Mouse (Mus musculus): Measurements from ENCODE around the gene Urod.

DNA sequence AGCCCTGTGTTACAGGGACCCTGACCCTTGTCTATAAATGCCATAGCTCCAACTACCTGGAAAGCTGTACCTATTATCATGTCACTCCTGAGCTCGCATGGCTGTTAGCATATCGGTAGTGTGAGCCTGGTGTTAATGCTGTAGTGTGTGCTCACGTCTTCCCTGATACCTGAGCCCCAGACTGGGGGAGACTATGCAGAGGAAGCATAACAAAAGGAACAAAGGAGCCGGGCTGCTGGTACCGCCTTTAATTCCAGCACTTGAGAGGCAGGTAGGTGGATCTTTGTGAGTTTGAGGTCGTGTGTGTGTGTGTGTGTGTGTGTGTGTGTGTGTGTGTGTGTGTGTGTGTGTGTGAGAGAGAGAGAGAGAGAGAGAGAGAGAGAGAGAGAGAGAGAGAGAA lies 4.5 kb downstream of the Urod start:
- TF ChIP-seq TAL1 (IDR thresholded peaks at IDR 0.05; ENCODE audit: low read length) (no peak), GATA1 (IDR thresholded peaks at IDR 0.05; ENCODE audit: low read length) (no peak)

Data from erythroblast, embryonic 14.5 days (primary cell).